Mouse (Mus musculus): ENCODE measurements around the gene Tcirg1.

The Tcirg1 gene

GRCm38 (mm10) chr19:3927989-3928388 is 21.1 kb upstream of the Tcirg1 start:
- in situ Hi-C loops (cut with MboI, MseI), result no loop called here

GRCm38 (mm10) chr19:3926685-3927084 is 19.8 kb upstream of the Tcirg1 start:
- in situ Hi-C loops (cut with MboI, MseI), result no loop called here

- in situ Hi-C loops (cut with MboI, MseI), result no loop called here
These were observed 19.3 kb upstream of the Tcirg1 start for GRCm38 (mm10) chr19:3926279-3926678.

GRCm38 (mm10) chr19:3925859-3926258 is 18.9 kb upstream of the Tcirg1 start:
- in situ Hi-C loops (cut with MboI, MseI), result no loop called here

GRCm38 (mm10) chr19:3924868-3925267 is 17.9 kb upstream of the Tcirg1 start:
- in situ Hi-C loops (cut with MboI, MseI), result no loop called here

GRCm38 (mm10) chr19:3924190-3924589 is 17.3 kb upstream of the Tcirg1 start:
- in situ Hi-C loops (cut with MboI, MseI), result no loop called here

- in situ Hi-C loops (cut with MboI, MseI), result no loop called here
These were observed 16.7 kb upstream of the Tcirg1 start for GRCm38 (mm10) chr19:3923586-3923985.

- in situ Hi-C loops (cut with MboI, MseI), result no loop called here
These were observed 15.9 kb upstream of the Tcirg1 start for GRCm38 (mm10) chr19:3922661-3923371.

DNA sequence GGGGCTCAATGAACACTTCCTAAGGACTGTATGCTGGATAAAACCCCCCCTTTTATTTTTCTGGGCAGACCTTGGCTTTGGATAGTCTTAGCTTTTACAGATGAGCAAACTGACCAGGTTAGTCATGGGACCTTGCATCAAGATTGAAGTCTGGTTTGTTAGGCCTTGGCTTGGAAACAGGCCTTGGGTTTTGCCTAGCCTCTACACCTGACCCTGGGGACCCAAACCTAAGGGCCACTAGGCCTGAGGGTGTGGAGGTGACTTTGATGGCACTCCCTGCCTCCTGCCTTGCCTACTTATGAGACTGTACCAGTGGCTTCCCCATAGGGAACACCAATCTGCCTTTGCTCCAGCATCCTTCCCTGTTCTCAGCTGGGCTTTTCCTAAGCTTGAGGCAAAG is 13.0 kb upstream of the Tcirg1 start:
- in situ Hi-C loops (cut with MboI, MseI), result no loop called here

DNA sequence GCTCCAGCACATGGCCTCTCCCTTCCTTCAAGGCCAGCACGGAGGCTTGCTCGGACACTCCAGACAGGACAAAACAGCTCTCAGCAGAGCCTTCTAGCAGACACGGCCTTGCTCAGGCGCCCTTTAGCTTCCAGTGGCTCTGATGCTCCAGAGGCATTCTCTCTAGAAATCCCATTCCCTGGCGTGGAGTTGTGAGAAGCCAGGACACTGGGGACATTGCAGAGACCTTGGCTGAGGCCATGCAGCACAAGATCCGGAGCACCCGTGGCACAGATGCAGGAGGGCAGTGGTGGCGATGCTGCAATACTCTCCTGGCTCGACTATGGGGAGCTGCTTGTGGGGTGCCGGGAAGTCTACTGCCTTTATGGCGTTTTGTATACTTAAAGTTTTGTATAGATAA is 9.8 kb upstream of the Tcirg1 start:
- in situ Hi-C loops (cut with MboI, MseI), result no loop called here

DNA sequence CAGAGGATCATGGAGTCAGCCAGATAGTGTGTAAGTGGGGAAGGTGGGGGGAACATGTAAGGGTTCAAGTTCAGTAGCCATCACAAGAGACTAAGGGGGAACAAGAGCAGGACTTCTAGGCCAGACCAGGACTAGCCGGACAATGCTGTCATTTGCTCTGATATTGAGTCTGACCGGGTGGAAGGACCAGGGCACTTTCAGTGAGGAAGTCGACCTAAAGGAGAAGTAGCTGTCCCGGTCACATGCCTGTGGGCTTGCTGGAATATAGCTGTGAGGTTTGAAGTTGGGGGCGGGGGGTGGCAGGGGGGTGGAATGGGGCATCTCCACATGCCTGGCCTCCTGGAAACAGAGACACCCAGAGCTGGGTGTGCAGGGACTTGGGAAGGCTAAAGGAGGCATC is 7.6 kb upstream of the Tcirg1 start:
- in situ Hi-C loops (cut with MboI, MseI), result no loop called here

- in situ Hi-C loops (cut with MboI, MseI), result no loop called here
These were observed 6.8 kb upstream of the Tcirg1 start for GRCm38 (mm10) chr19:3913692-3914091.

DNA sequence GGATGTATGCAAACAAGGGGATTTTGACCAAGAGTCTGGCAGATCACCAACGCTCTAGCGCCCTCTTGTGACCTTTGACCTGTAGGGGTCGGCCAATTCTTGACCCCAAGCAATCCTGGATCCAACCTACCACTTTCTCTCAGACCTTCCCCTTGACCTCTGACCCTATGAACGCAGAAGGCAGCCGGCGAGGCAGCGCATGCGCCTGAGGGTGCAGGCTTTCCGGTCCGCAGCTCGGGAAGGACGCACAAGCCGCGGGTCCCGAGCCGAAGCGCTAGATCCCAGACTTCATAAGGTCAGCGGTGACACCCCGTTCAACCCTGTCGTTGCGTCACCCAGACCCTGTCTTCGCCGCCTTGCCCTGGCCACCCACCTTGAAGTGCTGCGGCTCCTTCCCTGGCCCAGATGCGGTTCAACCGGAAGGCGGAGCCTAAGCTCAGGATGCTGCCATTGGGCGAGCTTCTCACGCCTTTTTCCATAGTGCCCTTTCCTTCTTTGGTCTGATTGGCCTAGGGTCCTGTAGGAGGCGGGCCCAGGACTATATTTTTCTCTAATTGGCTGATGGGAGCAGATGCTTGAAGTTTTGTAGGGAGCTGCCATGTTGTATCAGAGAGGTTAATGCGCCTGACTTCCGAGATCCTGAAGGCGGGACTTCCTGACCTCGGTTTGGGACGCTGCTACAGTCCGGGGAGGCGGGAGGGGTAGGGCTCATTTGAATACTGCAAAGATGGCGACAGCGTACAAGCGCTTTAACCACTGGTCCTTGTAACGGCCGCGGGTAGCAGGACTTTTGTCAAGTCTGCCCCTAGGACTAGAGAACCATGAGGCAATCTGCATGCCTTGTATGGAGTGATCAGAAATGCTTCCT is 5.6 kb upstream of the Tcirg1 start, which contains the start of gene Ndufs8:
Gene Ndufs8, minus strand, starts transcription at position 438 of the 868 bp plus-strand sequence.
- in situ Hi-C loops (cut with MboI, MseI), result no loop called here

DNA sequence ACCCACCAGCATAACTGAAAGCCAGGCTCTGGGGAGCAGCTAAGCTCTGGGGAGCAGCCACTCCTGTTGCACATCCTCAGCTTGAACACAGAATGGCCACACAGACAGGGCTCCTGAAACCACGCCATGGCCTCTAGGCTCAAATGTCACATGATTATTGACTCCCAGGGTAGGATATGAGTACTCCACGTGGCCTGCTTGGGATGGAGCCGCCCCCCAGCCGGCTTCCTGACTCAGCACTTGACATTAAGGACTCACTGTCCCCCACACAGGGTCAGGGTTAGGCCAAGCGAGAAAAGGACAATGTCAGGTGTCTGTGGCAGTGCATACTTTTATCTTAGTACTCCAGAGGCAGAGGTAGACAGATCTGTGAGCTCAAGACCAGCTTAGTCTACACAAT is 3.3 kb upstream of the Tcirg1 start:
- in situ Hi-C loops (cut with MboI, MseI), result no loop called here

GRCm38 (mm10) chr19:3907876-3908660 is 1.1 kb upstream of the Tcirg1 start:
- in situ Hi-C loops (cut with MboI, MseI), result no loop called here

DNA sequence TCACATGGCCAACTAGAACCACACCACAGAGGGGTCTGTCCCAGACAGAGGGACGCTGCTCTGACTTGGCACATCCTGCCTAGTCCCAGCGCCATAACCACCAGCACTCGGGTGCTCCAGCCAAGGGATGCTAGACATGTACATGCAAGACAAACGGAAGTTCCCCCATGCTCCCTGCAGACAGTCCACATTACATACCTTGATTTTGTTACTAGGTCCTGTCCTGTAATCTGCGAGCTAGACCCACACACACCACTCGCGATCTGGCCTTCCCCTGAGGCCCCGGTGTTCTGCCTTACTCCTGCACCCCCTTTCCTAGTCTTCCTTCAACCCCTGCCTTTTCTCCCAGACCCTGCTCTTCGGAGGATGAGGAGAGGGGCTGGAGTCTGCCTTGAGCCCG is 607 bp downstream of the Tcirg1 start:
- in situ Hi-C loops (cut with MboI, MseI), result no loop called here

DNA sequence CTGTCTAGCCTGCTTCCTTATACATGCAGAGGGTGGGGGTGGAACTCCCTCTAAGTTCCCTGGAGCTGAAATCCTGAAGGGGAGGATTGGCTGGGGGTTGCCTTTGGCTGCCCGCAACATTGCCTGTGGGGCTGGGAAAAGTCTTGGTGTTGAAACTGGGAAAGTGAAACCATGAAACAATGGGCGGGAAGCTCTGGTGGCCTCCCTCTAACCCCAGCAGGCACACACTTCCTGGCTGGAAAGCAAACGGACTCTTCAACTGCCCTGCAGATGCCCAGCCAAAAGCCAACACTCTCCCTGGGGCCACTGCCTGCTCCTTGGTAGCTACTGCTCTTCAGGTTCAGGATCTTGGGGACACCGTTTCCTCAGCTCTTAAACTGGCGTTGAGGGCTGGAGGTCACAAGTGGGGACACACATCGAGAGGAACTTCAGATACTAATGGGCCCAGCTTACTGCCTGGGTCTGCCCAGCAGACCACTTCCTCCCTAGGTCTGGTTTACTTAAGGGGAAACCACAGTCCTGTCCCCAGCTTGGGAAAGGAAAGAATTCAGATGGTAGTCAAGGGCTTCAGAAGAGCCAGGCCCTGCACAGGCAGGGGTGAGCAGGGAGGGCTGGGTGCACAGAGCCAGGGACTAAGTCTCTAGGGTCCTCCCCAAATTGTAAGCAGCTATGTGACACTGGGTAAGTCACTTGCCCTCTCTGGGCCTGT is 1.5 kb downstream of the Tcirg1 start:
- in situ Hi-C loops (cut with MboI, MseI), result no loop called here

DNA sequence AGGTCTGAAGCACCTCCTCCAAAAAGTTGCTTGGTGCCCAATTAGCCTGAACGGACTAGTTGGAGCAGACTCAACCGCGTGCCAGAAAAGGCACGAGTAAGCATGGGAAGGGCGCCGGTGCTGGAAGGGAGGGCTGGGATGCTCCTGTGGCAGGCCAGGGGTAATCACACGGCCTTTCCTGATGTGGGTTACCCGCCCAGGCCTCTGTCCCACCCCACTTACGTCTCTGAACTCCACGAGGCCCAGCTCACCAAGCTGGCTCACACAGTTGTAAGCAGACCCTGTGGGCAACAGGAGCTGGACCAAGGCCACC is 2.6 kb downstream of the Tcirg1 start:
- in situ Hi-C loops (cut with MboI, MseI), result no loop called here

DNA sequence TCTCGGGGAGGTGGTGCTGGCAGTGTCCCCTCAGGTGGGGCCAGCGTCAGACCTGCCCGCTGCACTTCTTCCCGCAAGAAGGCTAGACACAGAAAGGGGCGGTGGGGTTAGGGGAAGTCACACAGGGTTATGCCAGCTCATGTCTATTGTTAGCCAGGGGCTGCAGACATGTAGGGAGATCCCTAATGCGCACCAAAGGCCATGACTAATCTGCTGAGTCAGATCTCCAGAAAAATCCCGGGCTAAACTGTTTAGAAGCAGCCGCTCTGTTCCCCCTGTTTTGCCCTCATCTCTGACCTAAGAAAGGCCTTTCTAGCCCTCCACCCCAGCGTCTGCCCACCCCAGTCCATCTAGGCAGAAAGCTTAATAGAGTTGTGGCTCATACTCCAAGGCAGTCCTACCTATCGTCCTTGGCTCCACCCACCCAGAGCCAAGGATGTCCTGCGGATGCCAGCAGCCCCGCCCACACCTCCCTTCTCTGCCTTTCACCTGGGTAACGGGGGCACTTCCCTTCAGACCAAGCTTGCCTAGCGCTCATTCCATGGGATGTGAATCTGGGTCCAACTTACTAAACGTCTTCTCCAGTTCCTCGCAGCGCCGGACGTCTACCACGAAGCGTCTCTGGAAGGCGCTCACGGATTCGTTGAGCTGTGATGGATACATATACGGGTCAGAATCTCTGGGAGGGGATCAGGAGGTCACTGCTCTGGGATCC is 3.1 kb downstream of the Tcirg1 start:
- in situ Hi-C loops (cut with MboI, MseI), result no loop called here

GRCm38 (mm10) chr19:3902966-3903365 is 4.0 kb downstream of the Tcirg1 start:
- in situ Hi-C loops (cut with MboI, MseI), result no loop called here

DNA sequence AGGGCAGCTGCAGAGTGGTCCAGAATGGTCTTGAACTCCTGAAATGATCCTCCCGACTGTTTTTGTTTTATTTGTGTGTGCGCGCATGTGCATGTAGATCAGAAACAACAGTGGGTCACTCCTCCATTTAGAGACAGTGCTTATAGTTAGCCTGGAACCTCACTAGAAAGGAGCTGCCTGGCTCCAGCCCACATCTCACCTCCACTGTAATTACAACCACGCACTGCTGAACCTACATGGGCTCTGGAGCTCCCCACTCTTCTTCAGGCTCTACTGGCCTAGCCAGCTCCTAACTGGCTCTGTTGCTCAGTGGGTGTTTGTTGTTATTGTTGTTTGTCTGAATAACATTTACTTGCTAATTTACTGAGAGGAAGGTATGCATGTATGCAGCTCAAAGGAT is 7.3 kb downstream of the Tcirg1 start:
- in situ Hi-C loops (cut with MboI, MseI), result no loop called here

Data from T-helper 2 cell (primary cell).